Mouse (Mus musculus): ENCODE data around the gene Spast. TPM values are rescaled to one million over a fixed set of nuclear protein-coding genes. Genes with fewer than 3 reads are reported as not detected.

The Spast gene
- 9.6 and 9.7 TPM in 2 replicates for polyA plus RNA-seq (2011; ENCODE audit: insufficient read depth, insufficient read length, low replicate concordance, missing spikeins)

DNA sequence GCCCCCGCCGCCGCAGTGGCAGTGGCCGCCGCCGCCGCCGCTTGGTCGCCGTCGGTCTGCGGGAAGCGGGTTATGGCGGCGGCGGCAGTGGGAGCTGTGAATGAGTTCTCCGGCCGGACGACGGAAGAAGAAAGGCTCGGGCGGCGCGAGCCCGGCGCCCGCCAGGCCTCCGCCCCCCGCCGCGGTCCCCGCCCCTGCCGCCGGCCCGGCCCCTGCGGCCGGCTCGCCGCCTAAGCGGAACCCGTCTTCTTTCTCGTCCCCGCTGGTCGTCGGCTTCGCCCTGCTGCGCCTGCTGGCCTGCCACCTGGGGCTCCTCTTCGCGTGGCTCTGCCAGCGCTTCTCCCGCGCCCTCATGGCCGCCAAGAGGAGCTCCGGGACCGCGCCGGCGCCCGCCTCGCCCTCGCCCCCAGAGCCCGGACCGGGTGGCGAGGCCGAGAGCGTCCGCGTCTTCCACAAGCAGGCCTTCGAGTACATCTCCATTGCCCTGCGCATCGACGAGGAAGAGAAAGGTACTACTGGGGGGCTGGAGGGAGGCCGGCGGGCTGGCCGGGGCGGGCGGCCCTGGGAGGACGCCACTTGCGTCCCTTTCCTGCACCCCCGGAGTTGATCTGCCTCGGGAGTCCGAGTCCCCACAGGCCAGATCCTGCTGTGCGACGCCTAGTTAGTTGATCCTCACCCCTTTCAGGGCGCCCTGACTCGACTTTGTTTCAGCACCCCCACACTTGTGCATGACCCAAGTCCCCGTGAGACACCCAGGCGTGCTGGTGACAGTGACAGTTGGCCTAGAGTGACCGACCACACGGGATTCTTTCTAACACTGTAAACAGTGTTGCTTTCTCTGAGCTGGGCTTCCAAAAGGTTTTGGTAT, at the start of gene Spast:
Spast (plus strand) TSS at position 51 of the 868 bp plus-strand sequence.
- TF ChIP-seq POLR2A (IDR thresholded peaks at IDR 0.05; ENCODE audit: borderline replicate concordance, control insufficient read depth, low read depth, low read length) (peak; percentile 67; the same call in 1 of the 2 replicates), CTCF (IDR thresholded peaks at IDR 0.05; ENCODE audit: control insufficient read depth, insufficient read depth, low read length) (no peak)
- whole genome bisulfite sequencing, result 1% methylated on average over 86 of the region's 90 CpGs
- H3K4me1 ChIP-seq (ENCODE audit: control insufficient read depth, insufficient read depth, low read length), result peaks cover 5% of the 10 kb centered on the region

DNA sequence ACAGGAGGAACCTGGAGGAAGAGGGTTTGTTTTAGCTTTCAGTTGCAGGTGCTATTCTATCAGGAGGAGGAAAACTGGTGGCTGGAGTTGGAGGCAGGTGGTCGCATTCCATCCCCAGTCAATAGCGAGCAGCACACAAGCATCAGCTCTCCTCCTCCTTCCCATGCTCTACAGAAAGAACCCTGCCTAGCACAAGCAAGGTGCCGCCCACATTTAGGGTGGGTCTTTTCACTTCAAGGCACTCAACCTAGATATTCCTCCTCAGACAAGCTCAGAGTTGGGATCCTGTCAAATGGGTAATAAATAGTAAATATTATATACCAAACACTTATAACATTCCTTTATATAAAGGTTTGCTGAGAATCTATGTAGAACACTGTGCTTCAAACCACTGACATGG, 48.6 kb upstream of the Spast start:
- TF ChIP-seq POLR2A (IDR thresholded peaks at IDR 0.05; ENCODE audit: borderline replicate concordance, control insufficient read depth, low read depth, low read length), result no peak
- TF ChIP-seq CTCF (IDR thresholded peaks at IDR 0.05; ENCODE audit: control insufficient read depth, insufficient read depth, low read length), result no peak
- WGBS, result 75% methylated on average over 3 of the region's 3 CpGs
- Histone ChIP-seq H3K4me1 (ENCODE audit: control insufficient read depth, insufficient read depth, low read length) (peaks cover 3% of the 10 kb centered on the region), H3K27ac (ENCODE audit: control insufficient read depth, insufficient read depth, low read depth, low read length, poor library complexity) (no peak overlapping the region), H3K4me3 (replicated peaks; ENCODE audit: control insufficient read depth, low read depth, low read length) (peak overlapping the region; percentile 45)

More for the DNA sequence above, at the start of gene Spast:
- peak within 1 kb of the TSS; percentile 87 for H3K4me3 ChIP-seq (replicated peaks; ENCODE audit: control insufficient read depth, low read depth, low read length)
- peak within 1 kb of the TSS; percentile 99 for H3K27ac ChIP-seq (ENCODE audit: control insufficient read depth, insufficient read depth, low read depth, low read length, poor library complexity)

DNA sequence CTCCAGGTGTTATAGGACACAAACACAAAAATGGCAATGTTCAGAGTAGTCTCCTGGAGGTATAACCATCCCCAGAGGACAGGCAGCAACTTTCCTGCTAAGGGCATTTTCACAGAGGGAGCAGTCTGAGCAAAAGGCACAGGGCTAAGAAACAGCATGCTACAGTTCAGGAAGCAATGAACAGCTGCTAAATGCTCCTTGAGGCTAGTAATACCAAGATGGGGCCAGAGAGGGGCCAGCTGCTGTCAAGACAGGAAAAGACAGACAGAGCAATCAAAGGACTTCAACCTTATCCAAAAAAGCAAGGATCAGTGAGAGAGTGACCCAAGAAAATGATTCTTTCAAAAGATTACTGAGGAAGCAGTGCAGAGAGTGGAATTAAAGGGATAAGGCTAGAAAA, 47.9 kb upstream of the Spast start:
- Histone ChIP-seq H3K27ac (ENCODE audit: control insufficient read depth, insufficient read depth, low read depth, low read length, poor library complexity) (no peak overlapping the region), H3K4me1 (ENCODE audit: control insufficient read depth, insufficient read depth, low read length) (peaks cover 3% of the 10 kb centered on the region), H3K4me3 (replicated peaks; ENCODE audit: control insufficient read depth, low read depth, low read length) (peak overlapping the region; percentile 16)
- TF ChIP-seq CTCF (IDR thresholded peaks at IDR 0.05; ENCODE audit: control insufficient read depth, insufficient read depth, low read length) (no peak), POLR2A (IDR thresholded peaks at IDR 0.05; ENCODE audit: borderline replicate concordance, control insufficient read depth, low read depth, low read length) (no peak)

DNA sequence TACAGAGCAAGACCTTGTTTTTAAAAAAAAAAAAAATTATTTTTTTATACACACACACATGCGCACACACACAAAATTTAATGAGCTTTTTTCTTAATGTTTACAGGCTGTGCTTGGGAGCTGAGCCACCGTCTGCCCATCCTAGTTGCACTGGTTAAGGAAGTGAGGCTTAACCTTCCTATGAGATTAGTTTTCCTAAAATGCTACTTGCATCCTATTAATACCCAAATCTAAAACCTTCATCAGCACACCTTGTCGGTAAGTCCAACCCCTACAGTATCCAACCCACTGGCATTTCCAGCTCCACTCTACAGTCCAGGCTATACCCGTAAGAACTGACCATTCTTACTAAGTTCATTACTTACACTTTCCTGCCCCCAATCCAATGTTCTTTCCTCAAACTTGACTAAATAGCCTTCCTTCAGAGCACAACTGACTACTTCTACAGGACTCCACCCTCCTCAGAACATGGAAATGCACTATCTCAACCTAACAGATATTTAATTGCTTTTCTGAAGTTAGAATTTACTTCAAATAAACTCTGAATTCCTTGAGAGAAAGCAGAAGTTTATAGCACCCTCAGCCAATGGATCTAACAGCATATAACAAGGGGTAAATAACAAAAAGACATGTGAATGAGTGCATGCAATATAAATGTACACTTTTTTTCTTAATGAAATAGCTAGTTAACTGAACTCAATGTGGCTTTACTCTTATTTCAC, 47.0 kb upstream of the Spast start:
- TF ChIP-seq CTCF (IDR thresholded peaks at IDR 0.05; ENCODE audit: control insufficient read depth, insufficient read depth, low read length), result no peak
- no peak for TF ChIP-seq POLR2A (IDR thresholded peaks at IDR 0.05; ENCODE audit: borderline replicate concordance, control insufficient read depth, low read depth, low read length)
- 62% methylated on average over 4 of the region's 4 CpGs for WGBS
- Histone ChIP-seq H3K4me3 (replicated peaks; ENCODE audit: control insufficient read depth, low read depth, low read length) (peak overlapping the region; percentile 61), H3K27ac (ENCODE audit: control insufficient read depth, insufficient read depth, low read depth, low read length, poor library complexity) (peak overlapping the region; percentile 17; the same call in 1 of the 2 replicates), H3K4me1 (ENCODE audit: control insufficient read depth, insufficient read depth, low read length) (peaks cover 3% of the 10 kb centered on the region)

GRCm38 (mm10) chr17:74293687-74294425, 44.9 kb upstream of the Spast start:
- Histone ChIP-seq H3K4me3 (replicated peaks; ENCODE audit: control insufficient read depth, low read depth, low read length) (peak overlapping the region; percentile 86), H3K4me1 (ENCODE audit: control insufficient read depth, insufficient read depth, low read length) (peaks cover 3% of the 10 kb centered on the region), H3K27ac (ENCODE audit: control insufficient read depth, insufficient read depth, low read depth, low read length, poor library complexity) (peak overlapping the region; percentile 93)
- 2% methylated on average over 18 of the region's 18 CpGs for WGBS
- no peak for TF ChIP-seq POLR2A (IDR thresholded peaks at IDR 0.05; ENCODE audit: borderline replicate concordance, control insufficient read depth, low read depth, low read length)
- TF ChIP-seq CTCF (IDR thresholded peaks at IDR 0.05; ENCODE audit: control insufficient read depth, insufficient read depth, low read length), result no peak

- 4% methylated on average over 75 of the region's 80 CpGs for WGBS
- TF ChIP-seq CTCF (IDR thresholded peaks at IDR 0.05; ENCODE audit: control insufficient read depth, insufficient read depth, low read length), result no peak
- peak; percentile 10; the same call in 1 of the 2 replicates for TF ChIP-seq POLR2A (IDR thresholded peaks at IDR 0.05; ENCODE audit: borderline replicate concordance, control insufficient read depth, low read depth, low read length)
Observed at GRCm38 (mm10) chr17:74294426-74295025, 44.3 kb upstream of the Spast start.

More at GRCm38 (mm10) chr17:74294426-74295025, 44.3 kb upstream of the Spast start:
- Histone ChIP-seq H3K27ac (ENCODE audit: control insufficient read depth, insufficient read depth, low read depth, low read length, poor library complexity) (peak overlapping the region; percentile 93), H3K4me3 (replicated peaks; ENCODE audit: control insufficient read depth, low read depth, low read length) (peak overlapping the region; percentile 86), H3K4me1 (ENCODE audit: control insufficient read depth, insufficient read depth, low read length) (peaks cover 3% of the 10 kb centered on the region)
